Mouse (Mus musculus) bone marrow, adult 2 months (tissue): ENCODE data around the gene Rfk. TPM values are rescaled to one million over a fixed set of nuclear protein-coding genes. Genes with fewer than 3 reads are reported as not detected.

Experiments used
- H3K27ac ChIP-seq: fragments of 200-500 bp; 2 replicates; pipeline ENCODE4 v1.5.1; 2012; ENCODE audit warnings: low read depth, mild to moderate bottlenecking, control low read depth, inconsistent platforms, low read length; ENCODE audit not compliant: control insufficient read depth, poor library complexity, insufficient read depth
- H3K4me1 ChIP-seq: fragments of 200-500 bp; 2 replicates; pipeline ENCODE4 v1.6.1; 2011; ENCODE audit warnings: low read length; ENCODE audit not compliant: control insufficient read depth, insufficient read depth
- H3K4me3 ChIP-seq: fragments of 200-500 bp; replicated peaks from 2 replicates; pipeline ENCODE3; 2011; ENCODE audit warnings: mild to moderate bottlenecking, low read depth, low read length, control low read depth; ENCODE audit not compliant: control insufficient read depth
- CTCF ChIP-seq: fragments of 200-500 bp; IDR thresholded peaks from 2 replicates; pipeline ENCODE4 v1.5.1; 2011; ENCODE audit warnings: low read length, control low read depth; ENCODE audit not compliant: control insufficient read depth, insufficient read depth
- POLR2A ChIP-seq: fragments of 200-500 bp; IDR thresholded peaks from 2 replicates; pipeline ENCODE4 v1.6.1; 2011; ENCODE audit warnings: low read depth, mild to moderate bottlenecking, control low read depth, low read length, borderline replicate concordance; ENCODE audit not compliant: control insufficient read depth
- WGBS: fragments of 180-500 bp; shearing (Covaris S2); methylation state at CpG from one replicate; pipeline ENCODE4 v1.1.7; 2018; 5-methylcytosine and 5-hydroxymethylcytosine counted together
- polyA plus RNA-seq: library from polyadenylated mRNA; stranded (reverse); fragments of >200 nt; gene quantifications from 2 replicates; pipeline ENCODE4 v1.2.4, GENCODE M21; 2011; ENCODE audit warnings: low replicate concordance; ENCODE audit not compliant: missing spikeins, insufficient read depth, insufficient read length

The Rfk gene
- polyA plus RNA-seq, 1 experiment, result 14.9 TPM

DNA sequence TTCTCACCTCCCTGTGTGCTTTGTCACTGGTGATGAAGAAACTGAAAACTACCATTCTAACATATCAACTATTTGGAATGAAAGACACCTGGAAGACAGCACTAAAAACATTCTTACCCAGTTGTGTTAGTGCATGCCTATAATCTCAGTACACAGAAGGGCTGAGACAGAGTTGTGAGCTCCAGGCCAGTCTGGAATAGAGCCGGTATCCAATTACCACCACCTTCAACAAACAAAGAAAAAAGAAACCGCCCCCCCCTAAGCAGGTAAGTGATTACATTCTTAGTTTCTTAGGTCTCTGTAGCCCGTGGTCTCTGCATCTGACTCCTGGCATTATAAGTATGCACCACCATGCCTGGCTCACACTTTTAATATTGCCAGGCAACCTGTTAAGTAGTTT, 977 bp upstream of the Rfk start:
- no peak for TF ChIP-seq CTCF
- no peak for TF ChIP-seq POLR2A
- 55% methylated on average over 3 of the region's 3 CpGs for WGBS
- Histone ChIP-seq H3K27ac (no peak overlapping the region), H3K4me1 (peaks cover 1% of the 10 kb centered on the region; the same call in 1 of the 2 replicates), H3K4me3 (no peak overlapping the region)

DNA sequence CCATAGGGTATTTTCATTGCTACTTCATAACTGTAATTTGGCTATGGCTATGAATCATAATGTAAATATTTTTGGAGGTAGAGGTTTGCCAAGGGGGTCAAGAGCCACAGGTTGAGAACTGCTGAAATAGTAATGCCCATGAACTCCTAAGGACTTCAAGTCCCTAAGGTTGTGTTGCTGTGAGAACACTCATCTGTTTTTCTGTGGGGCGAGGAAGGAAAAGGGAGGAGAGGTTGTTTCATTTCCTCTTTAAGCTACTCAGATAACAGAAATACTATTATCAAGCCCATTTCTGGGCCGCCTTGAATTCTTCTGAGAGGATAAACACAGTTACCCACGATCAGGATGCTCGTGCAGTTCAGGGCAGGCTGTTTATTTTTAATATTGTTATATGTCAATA, 3.0 kb downstream of the Rfk start:
- 33% methylated on average over 4 of the region's 4 CpGs for WGBS
- no peak overlapping the region for H3K4me3 ChIP-seq
- H3K27ac ChIP-seq, result no peak overlapping the region
- H3K4me1 ChIP-seq, result peaks cover 1% of the 10 kb centered on the region; the same call in 1 of the 2 replicates
- TF ChIP-seq CTCF (no peak), POLR2A (no peak)

DNA sequence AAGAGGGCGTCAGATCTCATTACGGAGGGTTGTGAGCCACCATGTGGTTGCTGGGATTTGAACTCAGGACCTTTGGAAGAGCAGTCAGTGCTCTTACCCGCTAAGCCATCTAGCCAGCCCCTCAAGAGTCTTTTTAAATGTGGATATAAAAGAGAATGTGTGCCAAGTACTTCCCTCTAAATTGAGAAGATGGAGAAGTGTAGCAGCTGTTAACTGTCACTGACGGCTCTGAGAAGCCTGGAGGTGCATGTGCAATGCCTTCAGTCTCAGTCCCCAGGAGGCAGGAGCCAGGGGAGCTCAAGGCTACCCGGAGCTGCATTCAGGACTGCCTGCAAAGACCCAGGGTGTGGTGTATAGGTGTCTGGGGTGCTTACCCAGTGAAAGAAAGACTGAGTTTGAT, 4.1 kb downstream of the Rfk start:
- WGBS, result 74% methylated on average over 5 of the region's 5 CpGs
- TF ChIP-seq POLR2A (no peak), CTCF (no peak)
- Histone ChIP-seq H3K27ac (no peak overlapping the region), H3K4me3 (no peak overlapping the region), H3K4me1 (peaks cover 1% of the 10 kb centered on the region; the same call in 1 of the 2 replicates)

DNA sequence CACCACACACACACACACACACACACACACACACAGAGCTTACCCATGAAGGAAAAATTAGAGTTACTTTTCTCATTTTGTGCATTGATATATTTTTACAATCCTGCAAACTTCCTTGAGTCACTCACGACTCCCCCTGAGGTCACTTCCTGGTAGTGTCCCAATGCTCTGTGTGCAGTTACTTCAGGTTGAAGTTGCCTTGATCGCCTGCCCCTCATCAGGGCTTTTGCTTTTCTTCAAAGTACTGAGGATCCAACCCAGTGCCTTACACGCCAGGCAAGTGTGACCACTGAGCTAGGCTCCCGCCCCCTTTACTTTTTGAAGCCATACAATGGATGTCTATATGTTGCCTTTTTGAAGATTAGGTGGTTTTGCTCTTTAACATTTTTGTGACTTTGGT, 6.1 kb downstream of the Rfk start:
- no peak overlapping the region for H3K4me3 ChIP-seq
- 76% methylated on average over 4 of the region's 4 CpGs for WGBS
- no peak for TF ChIP-seq CTCF
- no peak for TF ChIP-seq POLR2A
- H3K27ac ChIP-seq, result no peak overlapping the region
- H3K4me1 ChIP-seq, result peaks cover 1% of the 10 kb centered on the region; the same call in 1 of the 2 replicates

DNA sequence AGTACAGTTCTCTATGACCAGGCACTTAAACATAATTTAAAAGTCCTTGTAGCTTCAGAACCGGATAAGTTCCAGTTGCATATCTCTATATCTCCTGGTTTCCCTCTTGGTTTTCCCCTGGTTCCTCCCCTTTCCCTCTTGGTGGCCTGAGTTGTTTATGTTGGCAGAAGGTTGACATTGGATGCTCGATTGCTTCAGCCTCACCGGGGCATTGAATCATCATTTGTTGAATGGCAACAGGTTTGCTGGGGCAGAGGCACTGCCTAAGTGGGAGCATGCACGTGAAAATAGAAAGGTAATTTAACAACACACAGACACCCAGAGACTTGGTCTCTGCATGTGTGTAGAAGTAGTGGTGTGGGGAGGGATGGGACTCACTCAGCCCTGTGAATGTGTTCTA, 6.7 kb downstream of the Rfk start:
- 73% methylated on average over 4 of the region's 4 CpGs for WGBS
- H3K27ac ChIP-seq, result no peak overlapping the region
- no peak overlapping the region for H3K4me3 ChIP-seq
- no peak for TF ChIP-seq POLR2A
- TF ChIP-seq CTCF, result no peak
- no peaks in the 10 kb centered on the region for H3K4me1 ChIP-seq

DNA sequence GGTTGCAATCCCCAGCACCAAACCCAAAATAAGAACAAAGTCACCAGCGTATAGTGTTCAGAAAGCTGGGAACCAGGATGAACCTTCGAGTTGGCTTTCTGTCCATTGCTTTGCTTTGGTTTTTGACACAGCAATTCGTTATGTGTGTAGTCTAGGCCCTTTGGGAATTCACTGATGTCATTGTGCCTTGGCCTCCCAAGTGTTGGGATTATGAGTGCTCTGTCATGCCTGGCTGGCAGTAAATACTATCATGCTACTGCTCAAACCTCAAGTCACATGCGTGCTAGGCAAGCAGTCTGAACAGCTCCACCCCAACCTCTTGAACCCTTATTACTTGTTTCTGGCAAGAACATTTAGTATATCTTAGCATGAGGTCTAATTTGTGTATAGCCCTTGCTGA, 9.3 kb downstream of the Rfk start:
- H3K4me3 ChIP-seq, result no peak overlapping the region
- no peak overlapping the region for H3K27ac ChIP-seq
- WGBS, result 84% methylated on average over 4 of the region's 4 CpGs
- no peaks in the 10 kb centered on the region for H3K4me1 ChIP-seq
- no peak for TF ChIP-seq POLR2A
- TF ChIP-seq CTCF, result no peak

DNA sequence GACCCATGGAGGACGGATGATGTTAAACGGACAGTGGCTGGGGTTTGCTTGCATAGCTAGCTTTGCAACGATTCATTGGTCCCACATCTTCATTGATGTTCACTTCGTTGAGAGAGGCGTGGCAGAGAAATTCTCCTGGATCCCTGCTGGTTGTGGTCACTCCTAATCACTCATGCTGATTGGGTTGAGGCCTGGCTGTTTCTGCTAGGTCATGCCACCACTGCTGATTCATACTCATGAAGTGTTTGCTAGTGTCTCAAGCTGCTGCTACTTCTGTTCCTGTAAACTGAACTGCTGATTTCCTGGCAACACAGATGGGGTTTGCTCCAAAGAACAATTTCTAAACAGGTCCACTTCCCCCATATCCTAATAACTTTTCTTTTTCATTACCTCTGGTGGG, 13.0 kb downstream of the Rfk start:
- no peak for TF ChIP-seq POLR2A
- no peak for TF ChIP-seq CTCF
- no peaks in the 10 kb centered on the region for H3K4me1 ChIP-seq
- no peak overlapping the region for H3K27ac ChIP-seq
- 86% methylated on average over 5 of the region's 5 CpGs for WGBS
- no peak overlapping the region for H3K4me3 ChIP-seq

DNA sequence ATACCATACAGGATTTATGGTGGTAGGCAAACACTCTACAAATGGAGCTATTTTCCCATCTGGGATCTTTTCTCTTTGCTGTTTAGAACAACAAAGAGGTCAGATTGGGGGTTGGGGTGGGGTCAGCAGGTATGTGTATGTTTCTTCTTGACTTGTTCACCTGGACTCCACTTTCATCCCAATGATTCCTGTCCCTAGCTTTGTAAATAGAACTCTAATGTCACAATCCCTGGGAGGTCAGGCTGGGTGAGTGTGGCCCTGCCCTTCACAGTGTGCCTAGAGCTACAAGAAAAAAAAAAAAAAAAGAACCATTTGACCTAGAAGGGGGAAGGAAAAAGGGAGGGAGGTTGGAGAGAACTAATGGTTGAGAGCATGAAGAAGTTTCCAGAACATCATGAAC, 14.7 kb downstream of the Rfk start:
- Histone ChIP-seq H3K4me1 (no peaks in the 10 kb centered on the region), H3K27ac (no peak overlapping the region), H3K4me3 (no peak overlapping the region)
- no peak for TF ChIP-seq POLR2A
- no peak for TF ChIP-seq CTCF

DNA sequence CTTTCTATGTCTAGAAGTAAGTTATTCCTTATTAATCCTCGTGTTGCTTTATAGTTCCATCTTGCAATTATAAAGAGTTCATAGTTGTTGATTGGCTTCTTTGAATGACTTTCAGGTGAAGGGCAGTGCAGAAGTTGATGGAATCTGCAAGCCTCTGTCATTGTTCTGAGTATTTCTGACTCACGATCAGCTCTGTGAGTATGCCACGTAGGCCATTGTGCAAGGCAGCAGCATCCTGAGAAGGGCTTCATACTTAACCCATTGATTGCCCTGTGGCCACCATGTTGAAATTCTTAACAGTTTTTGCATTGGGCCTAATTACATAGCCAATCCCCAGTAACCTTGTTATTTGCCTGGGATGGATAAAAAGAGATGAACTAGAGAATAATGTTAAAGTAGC, 15.5 kb downstream of the Rfk start:
- TF ChIP-seq POLR2A (no peak), CTCF (no peak)
- 61% methylated on average over 3 of the region's 3 CpGs for WGBS
- Histone ChIP-seq H3K4me1 (no peaks in the 10 kb centered on the region), H3K27ac (no peak overlapping the region), H3K4me3 (no peak overlapping the region)
